Mouse (Mus musculus) kidney, postnatal 0 days (tissue): ENCODE data around the gene Acot1. TPM values are rescaled to one million over a fixed set of nuclear protein-coding genes. Genes with fewer than 3 reads are reported as not detected.
A peak's percentile ranks its signal among the peaks of the same experiment; 100 is the strongest.

Source experiments
- ATAC-seq: fragments of 200-750 bp; cut with Nextera tagmentation; replicated peaks from 2 replicates; pipeline ENCODE4 v1.8.0; 2017; ENCODE audit warnings: low read depth, moderate number of reproducible peaks, moderate TSS enrichment, moderate library complexity; ENCODE audit not compliant: low FRiP score
- DNase-seq: peaks from one replicate; pipeline ENCODE4 v3.0.0-alpha.2; 2016; ENCODE audit warnings: low spot score
- H3K27ac ChIP-seq: fragments of 300-500 bp; sonication (generic); 2 replicates; pipeline ENCODE4 v1.5.1; 2014; ENCODE audit warnings: mild to moderate bottlenecking
- H3K27me3 ChIP-seq: fragments of 300-500 bp; sonication (generic); 2 replicates; pipeline ENCODE4 v1.6.1; 2014; ENCODE audit warnings: low read length, mixed read lengths; ENCODE audit not compliant: insufficient read depth
- H3K36me3 ChIP-seq: fragments of 300-500 bp; sonication (generic); 2 replicates; pipeline ENCODE4 v1.6.1; 2014; ENCODE audit warnings: low read length, mixed read lengths; ENCODE audit not compliant: insufficient read depth
- H3K4me1 ChIP-seq: fragments of 300-500 bp; sonication (generic); replicated peaks from 2 replicates; pipeline ENCODE4 v1.6.1; 2014; ENCODE audit warnings: antibody characterized with exemption, low read length, mixed read lengths; ENCODE audit not compliant: insufficient read depth
- H3K4me2 ChIP-seq: fragments of 300-500 bp; sonication (generic); 2 replicates; pipeline ENCODE4 v1.6.1; 2014; ENCODE audit warnings: mild to moderate bottlenecking, low read length, moderate library complexity, mixed read lengths
- H3K4me3 ChIP-seq: fragments of 300-500 bp; sonication (generic); replicated peaks from 2 replicates; pipeline ENCODE4 v1.5.1; 2014; ENCODE audit warnings: low read depth, low read length
- H3K9ac ChIP-seq: fragments of 300-500 bp; sonication (generic); 2 replicates; pipeline ENCODE4 v1.6.1; 2014; ENCODE audit warnings: low read depth, low read length
- H3K9me3 ChIP-seq: fragments of 300-500 bp; sonication (generic); replicated peaks from 2 replicates; pipeline ENCODE4 v1.6.1; 2016; ENCODE audit warnings: low read length, inconsistent platforms, mixed read lengths
- CTCF ChIP-seq: IDR thresholded peaks from 2 replicates; pipeline ENCODE4 v1.5.1; 2016; ENCODE audit warnings: antibody characterized with exemption, low read depth, mild to moderate bottlenecking, moderate library complexity
- WGBS: fragments of 180-500 bp; shearing (Covaris S2); extraction: QIAGEN DNeasy Blood & Tissue Kit; methylation state at CpG from one replicate; pipeline ENCODE4 v1.1.7; 2014; 5-methylcytosine and 5-hydroxymethylcytosine counted together
- polyA plus RNA-seq: library from polyadenylated mRNA; unstranded; fragments of >200 nt; fragmentation: Nextera tagmentation; extraction: Ambion mirVana; gene quantifications from 2 replicates; pipeline ENCODE4 v1.2.1, GENCODE M21; 2015

Acot1 gene
- polyA plus RNA-seq, 1 experiment from 2014 or later: 176 TPM

DNA sequence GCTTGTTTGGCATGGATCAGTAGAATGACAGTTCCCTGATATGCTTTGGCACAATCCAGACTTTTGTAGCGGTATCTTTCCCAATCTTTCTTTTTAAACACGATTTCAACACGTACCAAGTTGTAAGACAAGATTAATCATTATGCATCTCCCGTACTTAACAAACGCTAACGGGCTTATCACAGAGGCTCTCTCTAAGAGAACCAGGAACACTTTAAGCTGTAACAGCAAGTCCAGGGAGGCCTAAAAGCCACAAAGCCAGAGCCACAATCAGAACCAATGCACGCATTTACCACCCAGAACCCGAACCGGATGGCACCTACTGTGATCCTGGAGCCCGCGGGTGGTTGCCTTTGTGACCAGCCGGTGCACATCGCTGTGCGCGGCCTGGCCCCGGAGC is 43.9 kb downstream of the Acot1 start:
- Histone ChIP-seq H3K4me1 (no peaks in the 10 kb centered on the region), H3K9ac (peak overlapping the region; percentile 43; the same call in 1 of the 2 replicates), H3K9me3 (no peaks in the 10 kb centered on the region), H3K4me2 (peak overlapping the region; percentile 72), H3K27me3 (0 out of 2 replicates have a peak, but pooled peaks cover 3% of the 10 kb centered on the region), H3K4me3 (peak overlapping the region; percentile 29), H3K36me3 (no peaks in the 10 kb centered on the region), H3K27ac (peak overlapping the region; percentile 54; the same call in 1 of the 2 replicates)
- ATAC-seq (no peak), DNase-seq (no peak)
- 13% methylated on average over 16 of the region's 16 CpGs for WGBS
- TF ChIP-seq CTCF: no peak

DNA sequence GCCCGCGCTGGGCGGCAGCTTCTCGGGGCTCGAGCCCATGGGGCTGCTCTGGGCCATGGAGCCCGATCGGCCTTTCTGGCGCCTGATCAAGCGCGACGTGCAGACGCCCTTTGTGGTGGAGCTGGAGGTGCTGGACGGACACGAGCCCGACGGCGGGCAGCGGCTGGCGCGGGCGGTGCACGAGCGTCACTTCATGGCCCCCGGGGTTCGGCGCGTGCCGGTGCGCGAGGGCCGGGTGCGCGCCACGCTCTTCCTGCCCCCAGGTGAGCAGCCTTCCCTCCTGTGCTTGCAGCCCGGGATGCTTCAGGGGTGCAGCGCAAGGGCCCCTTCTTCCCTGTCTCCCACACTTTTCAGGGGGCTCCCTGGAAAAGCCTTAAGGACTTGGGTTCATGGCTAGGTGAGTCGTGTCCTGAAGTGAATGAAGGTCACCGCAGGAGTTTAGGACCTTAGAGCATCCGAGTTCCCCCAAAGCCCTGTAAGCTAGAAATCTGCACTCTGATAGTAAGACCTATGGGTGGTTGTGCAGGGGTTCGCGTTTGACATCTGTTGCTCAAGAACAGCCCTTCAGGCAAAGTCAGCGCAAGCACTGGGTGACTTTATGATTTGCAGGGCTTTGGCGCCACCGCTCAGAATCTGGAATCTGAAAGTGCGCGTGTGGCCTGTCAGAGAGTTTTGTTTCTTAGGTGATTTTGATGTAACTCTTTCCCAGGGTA is 44.5 kb downstream of the Acot1 start:
- TF ChIP-seq CTCF: peak; percentile 19; the same call in 1 of the 2 replicates
- Histone ChIP-seq H3K9me3 (no peaks in the 10 kb centered on the region), H3K4me1 (no peaks in the 10 kb centered on the region), H3K27me3 (0 out of 2 replicates have a peak, but pooled peaks cover 3% of the 10 kb centered on the region), H3K36me3 (no peaks in the 10 kb centered on the region), H3K27ac (0 out of 2 replicates have a peak overlapping the region, but pooled peaks have one; percentile 54), H3K9ac (peak overlapping the region; percentile 43; the same call in 1 of the 2 replicates), H3K4me3 (peak overlapping the region; percentile 29), H3K4me2 (peak overlapping the region; percentile 72)
- 2% methylated on average over 36 of the region's 46 CpGs for WGBS
- peak; percentile 53 for DNase-seq
- no peak for ATAC-seq

DNA sequence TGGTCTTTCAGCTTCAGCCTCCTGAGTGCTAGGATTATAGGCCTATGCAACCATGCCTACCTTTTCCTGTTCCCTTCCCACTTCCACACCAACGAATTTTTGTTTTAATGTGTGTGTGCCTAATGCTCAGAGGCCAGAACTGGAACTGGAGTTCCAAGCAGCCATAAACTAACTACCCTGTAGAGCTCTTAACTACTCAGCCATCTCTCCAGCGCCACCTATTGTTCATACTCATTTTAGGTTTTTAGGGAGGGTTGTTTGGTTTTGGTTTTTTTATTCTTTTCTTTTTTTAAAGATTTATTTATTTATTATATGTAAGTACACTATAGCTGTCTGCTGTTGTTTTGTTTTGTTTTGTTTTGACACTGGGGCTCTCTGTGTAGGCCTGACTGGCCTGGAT is 51.7 kb downstream of the Acot1 start:
- 43% methylated on average over 2 of the region's 2 CpGs for WGBS
- TF ChIP-seq CTCF: peak; percentile 59; the same call in 1 of the 2 replicates
- no peak overlapping the region for H3K4me2 ChIP-seq
- DNase-seq (peak; percentile 35), ATAC-seq (no peak)
- H3K9me3 ChIP-seq: no peaks in the 10 kb centered on the region
- no peaks in the 10 kb centered on the region for H3K4me1 ChIP-seq
- H3K27me3 ChIP-seq: no peaks in the 10 kb centered on the region
- H3K9ac ChIP-seq: no peak overlapping the region
- H3K27ac ChIP-seq: no peak overlapping the region
- H3K36me3 ChIP-seq: no peaks in the 10 kb centered on the region
- no peak overlapping the region for H3K4me3 ChIP-seq

GRCm38 (mm10) chr12:84062336-84062735 is 53.0 kb downstream of the Acot1 start:
- H3K36me3 ChIP-seq: no peaks in the 10 kb centered on the region
- H3K4me1 ChIP-seq: no peaks in the 10 kb centered on the region
- H3K9ac ChIP-seq: no peak overlapping the region
- H3K27ac ChIP-seq: no peak overlapping the region
- H3K27me3 ChIP-seq: no peaks in the 10 kb centered on the region
- no peaks in the 10 kb centered on the region for H3K9me3 ChIP-seq
- H3K4me3 ChIP-seq: no peak overlapping the region
- H3K4me2 ChIP-seq: no peak overlapping the region
- no peak for ATAC-seq
- no peak for TF ChIP-seq CTCF
- WGBS: 96% methylated on average over 20 of the region's 20 CpGs
- no peak for DNase-seq

DNA sequence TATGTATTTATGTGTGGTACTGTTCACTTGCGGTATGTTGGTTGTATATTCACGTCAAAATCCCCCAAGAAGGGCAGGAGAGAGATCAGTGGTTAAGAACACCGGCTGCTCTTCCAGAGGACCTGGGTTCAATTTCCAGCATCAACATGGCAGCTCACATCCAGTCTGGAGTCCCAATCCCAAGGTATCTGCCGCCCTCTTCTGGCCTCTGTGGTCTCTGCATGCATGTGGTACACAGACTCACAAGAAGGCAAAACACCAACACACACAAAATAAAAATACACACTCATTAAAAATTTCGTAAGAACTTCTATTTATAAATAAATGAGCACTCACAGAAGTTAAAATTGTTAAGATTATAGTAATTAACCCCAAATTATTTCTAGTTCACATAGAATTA is 53.9 kb downstream of the Acot1 start:
- 80% methylated on average over 5 of the region's 5 CpGs for WGBS
- Histone ChIP-seq H3K9me3 (no peaks in the 10 kb centered on the region), H3K36me3 (no peaks in the 10 kb centered on the region), H3K4me2 (no peak overlapping the region), H3K4me3 (no peak overlapping the region), H3K27me3 (no peaks in the 10 kb centered on the region), H3K27ac (no peak overlapping the region), H3K4me1 (no peaks in the 10 kb centered on the region), H3K9ac (no peak overlapping the region)
- ATAC-seq (no peak), DNase-seq (no peak)
- TF ChIP-seq CTCF: peak; percentile 50

- H3K9me3 ChIP-seq: no peaks in the 10 kb centered on the region
- no peaks in the 10 kb centered on the region for H3K4me1 ChIP-seq
- no peak overlapping the region for H3K4me3 ChIP-seq
- no peaks in the 10 kb centered on the region for H3K27me3 ChIP-seq
- H3K36me3 ChIP-seq: no peaks in the 10 kb centered on the region
- ATAC-seq: no peak
- no peak overlapping the region for H3K9ac ChIP-seq
- no peak for DNase-seq
- 77% methylated on average over 2 of the region's 2 CpGs for WGBS
- no peak overlapping the region for H3K4me2 ChIP-seq
- H3K27ac ChIP-seq: no peak overlapping the region
- no peak for TF ChIP-seq CTCF
Observed at GRCm38 (mm10) chr12:84063833-84064232, 54.5 kb downstream of the Acot1 start.
